Mouse (Mus musculus) myocyte (in vitro differentiated cells): Measurements from ENCODE around the gene Abca1.

ENCODE experiments used
- MYOG ChIP-seq, 3 experiments: IDR thresholded peaks; one replicate each; pipeline ENCODE4 v1.6.1; 2011; ENCODE audit warnings: control low read depth in 2 of 3, low read depth in 2 of 3, mild to moderate bottlenecking in 2 of 3; ENCODE audit not compliant: insufficient read length in 2 of 3, control insufficient read depth in 1 of 3, insufficient read depth in 1 of 3
- POLR2A ChIP-seq: IDR thresholded peaks from one replicate; pipeline ENCODE4 v1.6.1; 2011; ENCODE audit warnings: low read depth, mild to moderate bottlenecking, control low read depth, moderate library complexity; ENCODE audit not compliant: insufficient read length
- USF1 ChIP-seq: IDR thresholded peaks from one replicate; pipeline ENCODE4 v1.6.1; 2011; ENCODE audit warnings: low read depth, mild to moderate bottlenecking, control low read depth, moderate library complexity

GRCm38 (mm10) chr4:53093615-53094014, 66.1 kb downstream of the Abca1 start:
- TF ChIP-seq USF1 = no peak
- no peak for TF ChIP-seq POLR2A
- TF ChIP-seq MYOG (IDR thresholded peaks at IDR 0.05; ENCODE audit: control insufficient read depth in 1 of 3, insufficient read depth in 1 of 3, insufficient read length in 2 of 3, low read depth in 2 of 3) = no peak
